Mouse (Mus musculus): ENCODE results near the gene Tcp10c.
"Not testable (repeated sequence)": the region's sequence is repeated elsewhere in the genome, so short reads cannot be mapped to it uniquely, and the experiment has no call there.

Gene Tcp10c

DNA sequence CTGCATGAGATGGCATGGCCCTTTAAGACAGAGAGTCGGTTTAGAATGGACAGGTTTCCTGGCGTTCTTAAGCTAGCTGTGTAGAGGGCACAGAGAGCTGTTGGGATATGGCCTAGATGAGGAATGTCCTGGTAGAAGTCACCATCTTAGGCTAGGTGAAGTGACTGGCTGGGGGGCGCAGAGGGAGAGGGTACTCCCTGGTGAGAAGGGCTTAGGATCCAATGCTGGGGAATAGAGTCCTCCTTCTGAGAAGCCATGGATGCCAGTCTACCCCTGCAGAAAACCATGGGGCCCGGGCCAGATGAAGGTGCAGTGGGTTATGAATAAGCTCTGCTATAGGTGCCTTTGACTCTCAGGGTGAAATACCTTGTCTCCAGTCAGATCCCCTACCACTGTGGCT, at the start of gene Tcp10c:
TSS of gene Tcp10c (plus strand) at position 52 of the 400 bp plus-strand sequence.
- DNase-seq (ENCODE audit: low read depth), result not testable (repeated sequence)

DNA sequence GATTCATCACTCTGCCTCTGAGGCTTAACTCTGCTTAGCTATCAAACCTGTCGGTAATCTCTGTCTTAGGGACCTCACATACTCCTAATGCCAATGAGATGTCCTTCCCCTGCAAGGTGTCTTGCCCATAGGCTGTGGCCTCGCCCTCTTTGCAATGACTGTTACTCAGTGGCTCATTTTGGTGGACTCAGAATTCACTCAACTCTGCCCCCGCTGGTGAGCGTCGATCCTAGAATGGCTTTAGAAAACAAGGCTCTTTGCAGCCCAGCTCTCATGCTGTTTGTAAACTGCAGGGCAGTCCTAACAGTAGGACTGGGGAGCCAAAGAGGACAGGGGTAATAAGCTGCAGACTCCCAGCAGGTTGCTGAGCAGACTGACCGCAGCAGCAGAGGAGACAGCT, 46.5 kb upstream of the Tcp10c start:
- not testable (repeated sequence) for DNase-seq (ENCODE audit: low read depth)

DNA sequence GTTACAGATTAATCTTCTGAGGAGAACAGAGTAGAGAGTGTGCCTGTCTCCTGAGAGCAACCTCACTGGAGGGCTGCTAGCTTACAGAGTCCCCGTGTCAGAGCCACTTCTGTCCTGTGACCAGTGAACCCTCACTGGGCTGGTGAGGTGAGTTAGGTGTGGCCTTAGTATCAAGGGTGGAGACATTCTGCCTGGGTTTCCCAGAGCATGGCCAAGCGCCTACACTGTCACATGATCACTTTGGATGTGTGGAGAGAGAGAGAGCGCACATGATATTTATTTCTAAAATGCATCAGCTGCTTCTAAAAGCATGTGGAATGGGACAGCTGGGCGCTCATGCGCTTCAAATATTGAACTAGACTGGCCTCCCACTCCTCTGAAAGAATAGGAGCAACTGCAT, 46.0 kb upstream of the Tcp10c start:
- DNase-seq (ENCODE audit: low read depth), result not testable (repeated sequence)

DNA sequence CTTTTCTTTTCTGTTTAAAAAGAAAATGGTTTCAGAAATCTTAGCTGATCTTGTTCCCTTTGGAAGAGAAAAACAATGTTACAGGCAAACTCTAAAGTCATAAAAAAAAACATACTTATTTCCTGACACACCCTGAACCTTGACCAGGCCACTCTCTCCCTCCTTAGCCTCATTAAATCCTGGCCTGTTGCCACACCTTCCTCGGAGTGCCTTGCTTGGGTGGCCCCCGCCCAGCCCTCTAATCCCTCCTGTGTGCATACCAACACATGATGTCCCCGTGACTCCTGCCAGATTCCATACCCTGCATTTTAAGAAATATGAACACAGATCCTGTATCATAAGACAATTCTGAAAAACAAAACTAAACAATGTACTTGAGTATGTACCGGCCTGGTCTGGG, 45.6 kb upstream of the Tcp10c start:
- not testable (repeated sequence) for DNase-seq (ENCODE audit: low read depth)

DNA sequence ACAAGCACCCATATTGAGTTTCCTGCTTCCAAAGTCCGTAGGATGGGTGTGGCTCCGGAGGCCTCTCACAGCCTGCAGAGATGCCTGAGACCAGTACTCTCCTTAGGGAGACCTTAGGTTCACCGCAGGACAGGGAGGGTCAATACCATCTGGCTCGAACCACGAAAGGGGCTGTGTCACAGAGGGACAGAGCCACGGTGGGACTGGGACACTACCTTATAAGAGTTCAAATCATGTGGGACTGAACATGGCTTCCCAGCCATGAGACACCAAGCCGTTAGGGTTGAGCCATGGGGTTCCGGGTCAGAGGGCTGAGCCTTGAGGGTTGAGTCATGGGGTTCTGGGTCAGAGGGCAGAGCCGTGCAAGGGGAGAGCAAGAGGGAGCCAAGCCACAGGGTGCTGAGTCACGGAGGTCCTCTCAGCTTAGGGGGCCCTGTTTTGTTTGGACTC, 45.2 kb upstream of the Tcp10c start:
- not testable (repeated sequence) for DNase-seq (ENCODE audit: low read depth)

DNA sequence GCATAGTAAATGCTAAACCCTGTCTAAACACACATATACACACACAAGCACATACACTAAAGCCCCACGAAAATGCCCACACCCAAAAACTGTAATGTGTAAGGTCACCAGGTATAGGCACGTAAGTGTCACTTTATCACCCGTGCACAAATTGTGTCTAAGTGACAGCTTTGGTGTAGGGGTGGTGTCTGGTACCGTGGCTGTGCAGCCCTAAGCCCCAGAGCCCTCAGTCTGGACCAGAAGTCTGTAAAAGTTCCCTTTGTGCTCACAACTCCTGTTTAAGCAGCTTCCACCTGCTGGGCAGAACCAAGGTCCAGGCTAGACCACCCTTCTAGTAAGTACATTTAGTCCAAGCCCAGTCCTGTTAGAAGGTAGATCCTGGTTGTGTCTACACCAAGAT, 24.4 kb upstream of the Tcp10c start:
- DNase-seq (ENCODE audit: low read depth), result not testable (repeated sequence)

DNA sequence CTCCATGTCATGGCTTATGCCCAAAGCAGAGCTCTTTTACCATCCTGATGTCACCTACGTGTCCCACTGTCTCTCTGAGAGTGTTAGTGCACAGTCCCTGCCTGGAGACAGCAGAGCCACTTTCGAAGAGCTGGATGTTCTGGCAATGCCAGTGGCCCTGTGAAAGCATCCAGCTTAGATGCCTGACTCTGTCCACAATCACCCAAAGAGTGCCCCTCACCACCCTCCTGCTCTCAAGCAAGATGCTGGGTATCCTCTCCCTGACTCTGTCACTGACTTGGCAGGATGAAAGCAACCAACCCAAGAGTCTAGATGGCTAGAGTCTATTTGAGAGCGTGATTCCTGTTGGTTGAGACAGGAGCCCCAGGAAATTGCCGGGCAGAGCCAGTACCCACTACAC, 23.2 kb upstream of the Tcp10c start:
- not testable (repeated sequence) for DNase-seq (ENCODE audit: low read depth)

DNA sequence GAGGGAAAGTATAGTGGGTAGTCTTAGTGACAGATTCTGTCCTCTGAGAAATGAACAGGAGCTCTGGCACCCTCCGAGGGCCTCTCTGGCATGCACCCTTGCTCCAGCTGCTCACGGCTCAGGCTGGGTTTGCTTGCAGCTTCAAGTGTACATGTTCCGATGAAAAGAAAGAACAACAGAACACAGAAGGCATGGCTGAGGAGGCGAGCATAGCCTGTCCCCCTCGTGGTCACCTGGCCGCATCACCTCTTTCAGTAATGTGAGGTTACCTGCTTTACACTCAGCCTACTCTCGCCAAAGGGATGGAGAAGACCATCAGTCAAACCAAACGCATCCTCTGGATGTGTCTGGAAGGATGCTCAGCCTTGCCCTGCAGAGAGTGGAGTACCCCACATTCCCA, 21.9 kb upstream of the Tcp10c start:
- DNase-seq (ENCODE audit: low read depth), result not testable (repeated sequence)

DNA sequence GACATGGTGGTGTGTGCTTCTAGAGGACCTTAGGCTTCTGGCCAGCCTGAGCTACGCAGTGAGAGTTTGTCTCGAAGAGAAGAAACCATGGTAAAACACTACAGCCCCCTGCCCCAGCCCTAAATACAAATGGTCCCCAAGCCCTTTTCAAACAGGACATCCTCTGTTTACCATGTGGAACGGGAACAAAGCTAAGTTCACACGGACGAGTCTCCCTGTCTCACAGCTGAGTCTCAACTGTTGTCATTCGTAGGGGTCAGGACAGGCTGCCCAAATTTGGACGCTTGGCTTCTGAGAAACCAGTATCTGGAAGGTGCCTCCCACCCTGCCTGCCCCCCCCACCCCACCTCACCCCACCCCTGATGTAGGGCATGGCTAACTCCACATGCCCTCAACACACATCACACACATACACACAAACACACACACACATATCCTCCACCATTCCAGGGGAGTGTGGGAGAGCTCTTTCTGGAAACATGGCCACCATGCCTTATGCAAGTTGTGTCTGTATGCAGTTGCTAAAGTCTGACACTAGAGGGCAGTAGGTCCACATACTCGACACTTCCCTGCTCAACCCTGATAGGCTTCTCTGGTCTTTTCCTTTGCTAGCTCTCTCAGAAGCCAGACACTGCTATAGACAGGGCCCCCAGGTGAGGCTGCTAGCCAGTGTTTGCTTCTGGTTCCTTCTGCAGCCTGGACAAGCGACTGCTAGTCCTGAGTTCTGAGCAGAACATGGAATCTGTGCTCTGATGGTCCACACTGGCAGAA, 17.2 kb upstream of the Tcp10c start:
- DNase-seq (ENCODE audit: low read depth), result peak; percentile 34

DNA sequence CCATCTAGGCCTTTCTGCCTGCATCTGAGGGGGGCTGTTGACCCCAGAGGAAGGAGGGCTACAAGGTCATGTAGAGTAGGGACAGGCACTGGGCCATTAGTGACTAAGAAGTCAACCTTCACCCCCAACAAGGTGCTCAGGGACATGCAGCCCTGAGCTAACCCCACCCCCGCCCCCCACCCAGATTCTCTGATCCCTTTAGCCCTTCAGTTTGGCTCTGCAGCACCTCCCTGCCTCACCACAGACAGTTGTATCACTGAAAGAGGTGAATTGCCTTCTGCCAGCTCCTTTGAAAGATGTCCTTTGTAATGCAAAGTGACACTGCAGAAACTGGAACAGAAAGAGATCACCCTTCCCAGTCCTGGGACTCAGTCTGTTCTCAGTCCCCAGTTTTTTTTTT, 16.4 kb upstream of the Tcp10c start:
- DNase-seq (ENCODE audit: low read depth), result not testable (repeated sequence)

DNA sequence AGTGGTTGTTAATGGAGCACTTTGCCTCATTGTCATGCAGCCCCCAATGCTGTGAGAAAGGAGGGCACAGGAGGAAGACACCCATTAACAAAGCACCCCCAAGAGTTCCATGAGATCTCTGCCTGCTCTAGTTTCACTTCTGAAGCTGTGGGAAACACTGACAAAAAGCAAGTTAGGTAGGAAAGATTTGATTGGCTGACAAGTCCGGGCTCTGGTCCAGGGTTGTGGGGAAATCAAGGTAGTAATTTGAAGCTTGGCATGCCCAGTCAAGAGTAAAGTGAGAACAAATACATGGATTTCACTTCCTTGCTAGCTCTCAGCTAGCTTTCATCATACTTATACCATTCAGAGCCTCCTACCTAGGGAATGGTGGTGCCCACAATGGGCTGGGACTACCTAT, 14.3 kb upstream of the Tcp10c start:
- not testable (repeated sequence) for DNase-seq (ENCODE audit: low read depth)

DNA sequence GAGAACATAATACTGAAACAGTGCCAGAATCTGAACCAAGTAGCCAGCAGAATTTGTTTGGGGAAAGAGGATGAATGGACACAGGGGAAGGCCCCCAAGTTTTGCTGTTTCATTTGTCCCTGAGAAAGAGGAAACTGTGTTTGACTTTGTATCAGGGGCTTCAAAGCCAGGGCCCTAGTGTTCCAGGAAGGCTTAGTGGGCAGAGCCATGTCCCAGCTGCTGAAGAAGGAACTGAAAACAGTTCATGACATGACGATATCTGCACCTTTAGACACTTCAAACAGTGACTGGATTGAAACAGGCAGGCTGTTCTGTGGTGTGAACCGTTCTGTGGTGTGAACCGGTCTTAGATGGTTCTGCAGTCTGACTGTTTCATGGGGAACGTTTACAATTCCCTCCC, 8.4 kb upstream of the Tcp10c start:
- DNase-seq (ENCODE audit: low read depth), result not testable (repeated sequence)

DNA sequence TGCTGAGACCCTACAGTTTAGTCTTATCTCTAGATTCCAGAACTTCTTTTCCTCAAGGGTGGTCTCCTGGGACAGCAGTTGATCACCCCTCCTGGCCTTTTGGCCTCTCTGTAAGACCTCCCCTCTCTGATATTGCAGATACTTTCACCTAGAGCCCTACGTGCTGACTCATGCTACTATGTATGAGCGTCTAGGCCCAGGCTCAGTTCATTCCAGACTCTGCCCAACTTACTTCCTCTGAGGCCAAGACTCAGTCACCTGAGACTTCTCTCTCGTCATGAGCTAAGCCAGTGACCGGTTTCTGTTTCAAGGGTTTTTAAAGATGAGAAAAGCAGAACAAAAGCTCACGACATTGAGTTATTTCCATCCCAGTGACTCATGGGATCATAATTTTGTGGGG, 4.8 kb upstream of the Tcp10c start:
- DNase-seq (ENCODE audit: low read depth), result not testable (repeated sequence)

DNA sequence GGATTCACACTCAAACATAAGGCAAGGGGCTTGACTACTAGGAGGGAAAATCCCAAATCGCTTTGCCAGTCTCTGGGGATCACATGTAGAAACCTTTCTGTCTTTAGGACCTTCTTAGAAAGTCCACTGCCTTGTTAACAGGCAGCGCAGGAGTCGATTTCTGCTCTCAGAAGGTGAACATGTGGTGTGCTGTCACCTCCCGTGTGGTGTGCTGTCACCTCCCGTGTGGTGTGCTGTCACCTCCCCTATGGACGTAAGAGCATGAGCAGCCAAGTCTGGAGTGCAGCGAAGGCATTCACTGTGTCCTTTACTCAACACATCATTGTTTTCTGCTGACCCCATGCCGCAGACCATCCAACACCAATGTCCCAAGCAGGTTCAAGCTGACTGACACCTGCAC, 1.1 kb upstream of the Tcp10c start:
- DNase-seq (ENCODE audit: low read depth), result not testable (repeated sequence)

DNA sequence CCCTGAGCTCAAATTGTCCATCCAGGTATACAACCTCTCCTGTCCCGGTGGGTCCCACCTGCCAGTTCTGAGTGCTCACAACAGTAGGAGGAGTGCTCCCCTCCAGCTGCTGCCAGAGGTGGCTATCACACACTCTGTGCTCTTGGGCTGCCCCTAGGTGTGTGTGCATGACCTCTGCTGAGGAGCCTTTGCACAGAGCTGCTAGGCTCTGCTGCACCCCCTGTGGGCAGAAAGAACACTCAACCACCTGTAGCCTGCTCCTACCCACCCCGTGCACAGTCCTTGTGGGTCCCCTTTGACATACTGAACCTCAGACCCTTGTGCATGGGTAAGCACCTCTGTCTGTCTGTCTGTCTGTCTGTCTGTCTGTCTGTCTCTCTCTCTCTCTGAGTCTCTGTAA, 8.1 kb downstream of the Tcp10c start:
- DNase-seq (ENCODE audit: low read depth), result not testable (repeated sequence)

DNA sequence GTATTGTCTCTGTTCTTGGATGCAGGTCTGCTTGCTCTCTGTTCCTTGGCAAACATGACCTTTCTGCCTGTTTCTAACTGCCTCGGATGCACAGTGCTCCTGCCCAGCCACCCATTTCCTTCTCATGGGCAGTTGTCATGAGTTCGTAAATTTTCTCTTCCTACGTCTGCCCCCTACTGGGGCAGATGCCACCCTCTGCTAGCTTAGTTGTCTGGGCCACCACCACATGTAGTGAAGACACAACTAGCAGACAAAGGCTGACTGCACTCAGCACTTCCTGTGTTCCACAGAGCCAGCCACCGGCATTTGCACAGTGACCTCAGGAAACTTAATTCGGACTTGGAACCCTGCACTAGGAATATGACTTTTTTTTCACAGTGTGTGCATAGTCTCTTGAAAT, 9.4 kb downstream of the Tcp10c start:
- DNase-seq (ENCODE audit: low read depth), result not testable (repeated sequence)

DNA sequence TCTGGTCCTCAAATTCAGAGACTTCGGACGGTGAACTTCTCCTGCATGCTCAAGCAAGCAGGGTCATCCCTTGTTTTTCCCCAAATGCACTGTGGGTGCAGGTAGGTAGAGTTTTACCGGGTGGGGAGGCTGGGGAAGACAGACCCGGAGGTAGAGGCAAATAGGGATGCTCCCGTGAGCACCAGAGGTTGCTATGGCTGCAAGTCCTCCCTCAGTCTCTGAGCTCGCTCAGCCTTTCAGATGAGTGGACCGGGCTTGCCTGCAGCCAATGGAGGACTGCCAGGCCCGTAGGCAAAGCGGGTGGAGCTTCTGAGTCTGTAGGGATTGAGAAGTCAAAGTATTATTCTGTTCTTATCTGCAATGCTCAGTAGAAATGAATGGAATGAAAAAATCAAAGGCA, 9.8 kb downstream of the Tcp10c start:
- not testable (repeated sequence) for DNase-seq (ENCODE audit: low read depth)

DNA sequence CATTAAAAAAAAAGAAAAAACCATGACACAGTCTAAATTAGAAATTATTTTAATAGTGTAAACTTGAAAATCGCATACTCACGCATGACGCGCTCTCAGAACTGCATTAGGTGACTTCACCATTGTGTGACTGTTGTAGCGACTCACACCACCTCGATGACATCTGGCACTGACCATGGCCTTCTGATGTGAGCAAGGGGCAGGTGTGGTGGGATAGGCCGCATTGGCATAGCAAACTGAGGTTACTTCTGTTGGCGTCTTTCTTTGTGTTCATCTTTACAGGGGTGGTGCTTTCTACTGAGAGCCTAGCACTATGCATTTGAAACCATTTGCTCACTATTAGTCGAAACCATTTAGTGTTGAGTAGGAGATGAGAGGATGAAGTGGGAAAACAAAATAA, 12.8 kb downstream of the Tcp10c start:
- DNase-seq (ENCODE audit: low read depth), result not testable (repeated sequence)

DNA sequence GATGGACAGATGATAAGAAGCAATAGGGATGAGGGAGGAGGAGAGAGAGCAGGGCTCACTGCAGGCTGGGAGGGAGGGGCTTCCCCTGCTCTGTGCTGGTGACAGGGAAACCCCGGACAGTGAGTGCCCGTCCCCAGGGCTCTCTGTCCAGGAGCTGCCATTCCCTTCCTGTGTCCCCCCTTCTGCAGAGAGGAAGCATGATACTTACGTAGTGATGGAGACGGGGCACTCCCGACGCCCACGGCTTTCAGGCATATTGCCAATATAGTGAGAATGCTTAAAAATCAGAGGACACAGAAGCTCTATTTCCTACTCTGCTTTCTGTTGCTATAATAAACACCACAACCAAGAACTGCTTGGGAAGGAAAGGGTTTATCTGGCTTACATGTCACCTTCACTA, 14.3 kb downstream of the Tcp10c start:
- DNase-seq (ENCODE audit: low read depth), result not testable (repeated sequence)

DNA sequence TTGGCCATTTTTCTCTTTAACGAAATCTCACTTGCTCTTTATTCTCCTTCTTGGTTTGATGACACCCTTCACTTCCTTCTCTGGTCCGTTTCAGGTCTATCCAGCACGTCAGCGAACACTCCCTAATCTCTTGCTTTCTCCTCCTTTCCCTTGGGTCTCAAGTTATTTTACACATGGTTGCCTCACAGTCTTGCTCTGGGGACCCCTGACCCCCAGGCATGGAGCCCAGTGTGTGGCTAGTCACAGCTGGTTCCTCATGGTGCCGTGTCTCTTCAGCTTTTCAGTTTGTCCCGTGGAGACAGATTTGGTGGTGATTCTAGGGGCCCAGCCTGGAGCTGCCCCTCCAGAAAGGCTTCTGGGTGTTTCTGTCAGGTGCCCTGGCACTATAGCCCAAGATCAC, 16.4 kb downstream of the Tcp10c start:
- DNase-seq (ENCODE audit: low read depth), result not testable (repeated sequence)

DNA sequence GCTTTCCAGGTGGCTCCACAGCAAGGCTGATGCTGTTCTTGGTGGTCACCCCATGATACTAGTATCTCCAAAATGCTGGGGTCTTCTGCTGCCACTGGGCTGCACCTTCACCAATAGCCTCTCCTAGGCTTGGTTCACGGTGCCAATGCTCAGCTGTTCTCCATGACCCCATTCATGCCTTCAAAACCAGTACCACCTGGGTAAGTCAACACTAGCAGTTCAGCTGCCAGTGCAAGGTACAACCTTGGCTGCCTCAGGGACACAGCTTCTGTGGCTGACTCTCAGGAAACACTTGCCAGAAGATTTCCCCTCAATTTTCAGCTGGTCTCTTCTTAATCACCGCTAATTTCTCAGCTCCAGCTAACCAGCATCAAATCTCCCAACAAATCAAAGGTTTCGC, 24.0 kb downstream of the Tcp10c start:
- DNase-seq (ENCODE audit: low read depth), result not testable (repeated sequence)

DNA sequence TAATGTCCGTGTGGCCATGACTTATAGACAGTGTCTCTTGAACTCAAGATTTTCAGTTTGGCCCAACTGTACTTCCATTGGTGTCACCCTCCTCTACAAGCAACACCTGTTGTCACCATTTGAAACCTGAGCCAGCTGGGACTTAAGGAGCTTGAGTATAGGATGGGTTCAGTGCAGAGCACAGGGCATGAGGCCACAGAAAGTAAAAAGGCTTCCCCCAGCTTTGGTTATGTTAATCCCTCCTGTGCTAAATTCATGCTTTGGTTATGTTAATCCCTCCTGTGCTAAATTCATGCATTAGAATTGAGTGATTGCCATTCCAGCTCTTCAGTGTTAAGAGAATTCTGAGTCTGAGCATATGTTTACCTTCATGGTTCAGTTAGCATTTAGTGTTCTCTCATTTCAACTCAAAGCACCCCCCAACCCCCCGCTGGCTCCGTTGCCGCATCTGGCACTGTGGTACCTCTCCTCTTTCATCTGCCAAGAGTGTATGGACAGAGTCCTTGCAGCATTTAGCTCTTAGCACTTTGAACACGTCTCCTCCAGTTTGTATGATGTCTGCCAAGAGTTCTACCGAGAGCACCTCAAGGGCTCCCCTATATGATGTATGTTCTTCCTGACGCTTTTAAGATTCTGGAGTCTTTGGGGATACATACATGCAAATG, 25.7 kb downstream of the Tcp10c start:
- DNase-seq (ENCODE audit: low read depth), result not testable (repeated sequence)

DNA sequence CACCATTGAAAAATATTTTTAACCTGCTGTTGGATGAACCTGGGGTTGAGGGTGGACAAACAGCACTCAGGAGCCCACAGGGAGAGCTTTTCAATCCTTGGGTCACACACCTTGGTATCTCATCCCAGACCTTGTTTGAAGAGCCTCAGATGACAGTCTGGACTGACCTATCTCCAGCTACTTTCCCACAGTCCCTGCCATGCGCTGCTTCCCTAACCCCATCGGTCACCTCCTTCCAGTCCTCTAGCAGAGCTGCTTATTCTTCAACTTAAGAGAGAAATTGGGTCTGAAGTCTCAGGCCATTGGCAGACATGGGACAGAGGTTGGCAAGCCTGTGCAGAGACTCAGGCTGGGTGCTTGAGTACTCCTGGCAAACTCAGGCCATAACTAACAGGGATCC, 26.9 kb downstream of the Tcp10c start:
- DNase-seq (ENCODE audit: low read depth), result not testable (repeated sequence)
